Mouse (Mus musculus) myocyte (in vitro differentiated cells): ENCODE measurements around the gene Mnt.

Experiments
- MAX ChIP-seq: IDR thresholded peaks from one replicate; pipeline ENCODE4 v1.6.1; 2011; ENCODE audit warnings: low read depth, mild to moderate bottlenecking, control low read depth
- MYOD1 ChIP-seq, 3 experiments: IDR thresholded peaks; one replicate each; pipeline ENCODE4 v1.6.1; 2011; ENCODE audit warnings: control low read depth in 2 of 3, low read depth in 2 of 3, mild to moderate bottlenecking in 2 of 3, moderate library complexity in 1 of 3; ENCODE audit not compliant: insufficient read length in 2 of 3, control insufficient read depth in 1 of 3
- MYOG ChIP-seq, 3 experiments: IDR thresholded peaks; one replicate each; pipeline ENCODE4 v1.6.1; 2011; ENCODE audit warnings: control low read depth in 2 of 3, low read depth in 2 of 3, mild to moderate bottlenecking in 2 of 3; ENCODE audit not compliant: insufficient read length in 2 of 3, control insufficient read depth in 1 of 3, insufficient read depth in 1 of 3
- POLR2A ChIP-seq: IDR thresholded peaks from one replicate; pipeline ENCODE4 v1.6.1; 2011; ENCODE audit warnings: low read depth, mild to moderate bottlenecking, control low read depth, moderate library complexity; ENCODE audit not compliant: insufficient read length
- SRF ChIP-seq: IDR thresholded peaks from one replicate; pipeline ENCODE4 v1.6.1; 2011; ENCODE audit warnings: low read depth; ENCODE audit not compliant: control insufficient read depth, insufficient read length
- TCF12 ChIP-seq: IDR thresholded peaks from one replicate; pipeline ENCODE4 v1.6.1; 2011; ENCODE audit warnings: mild to moderate bottlenecking, control low read depth; ENCODE audit not compliant: poor library complexity, insufficient read depth, severe bottlenecking
- USF1 ChIP-seq: IDR thresholded peaks from one replicate; pipeline ENCODE4 v1.6.1; 2011; ENCODE audit warnings: low read depth, mild to moderate bottlenecking, control low read depth, moderate library complexity

- TF ChIP-seq POLR2A (peak; percentile 80), TCF12 (no peak), USF1 (peak; percentile 10), MAX (no peak), MYOG (IDR thresholded peaks at IDR 0.05; ENCODE audit: control insufficient read depth in 1 of 3, insufficient read depth in 1 of 3, insufficient read length in 2 of 3, low read depth in 2 of 3) (peak in 1 of 3 experiments; percentile 70), SRF (no peak), MYOD1 (IDR thresholded peaks at IDR 0.05; ENCODE audit: control insufficient read depth in 1 of 3, insufficient read length in 2 of 3, low read depth in 2 of 3) (peak in 1 of 3 experiments; percentile 58)
Observed at GRCm38 (mm10) chr11:74837694-74838431, 7.1 kb downstream of the Mnt start.
